Mouse (Mus musculus): Measurements from ENCODE around the gene Rab8b. TPM values are rescaled to one million over a fixed set of nuclear protein-coding genes. Genes with fewer than 3 reads are reported as not detected.
A peak's percentile ranks its signal among the peaks of the same experiment; 100 is the strongest.

Rab8b gene
- polyA plus RNA-seq (2015; fragmentation: Nextera tagmentation; extraction: Ambion mirVana), result 24.8 and 25.0 TPM in 2 replicates

GRCm38 (mm10) chr9:66919382-66919971 lies at the start of gene Rab8b:
Rab8b (minus strand) TSS chr9:66919687.
- Histone ChIP-seq H3K27ac (peak within 1 kb of the TSS; percentile 89), H3K27me3 (replicated peaks) (no peaks in the 10 kb centered on the region), H3K4me3 (replicated peaks) (peak within 1 kb of the TSS; percentile 89), H3K4me2 (peak within 1 kb of the TSS; percentile 76), H3K9ac (peak within 1 kb of the TSS; percentile 77), H3K36me3 (no peaks in the 10 kb centered on the region), H3K4me1 (peaks cover 23% of the 10 kb centered on the region), H3K9me3 (no peaks in the 10 kb centered on the region)
- under 1% methylated on average over 48 of the region's 49 CpGs for WGBS
- peak; percentile 98 for ATAC-seq (ENCODE audit: insufficient read depth, low FRiP score, low read depth)

GRCm38 (mm10) chr9:66967492-66967891 lies 48.0 kb upstream of the Rab8b start:
- Histone ChIP-seq H3K4me2 (no peak overlapping the region), H3K27me3 (replicated peaks) (no peaks in the 10 kb centered on the region), H3K9ac (no peak overlapping the region), H3K4me1 (no peaks in the 10 kb centered on the region), H3K4me3 (replicated peaks) (no peak overlapping the region), H3K36me3 (0 out of 2 replicates have a peak, but pooled peaks cover 10% of the 10 kb centered on the region), H3K27ac (no peak overlapping the region), H3K9me3 (no peaks in the 10 kb centered on the region)
- no peak for ATAC-seq (ENCODE audit: insufficient read depth, low FRiP score, low read depth)
- 53% methylated on average over 8 of the region's 8 CpGs for WGBS

DNA sequence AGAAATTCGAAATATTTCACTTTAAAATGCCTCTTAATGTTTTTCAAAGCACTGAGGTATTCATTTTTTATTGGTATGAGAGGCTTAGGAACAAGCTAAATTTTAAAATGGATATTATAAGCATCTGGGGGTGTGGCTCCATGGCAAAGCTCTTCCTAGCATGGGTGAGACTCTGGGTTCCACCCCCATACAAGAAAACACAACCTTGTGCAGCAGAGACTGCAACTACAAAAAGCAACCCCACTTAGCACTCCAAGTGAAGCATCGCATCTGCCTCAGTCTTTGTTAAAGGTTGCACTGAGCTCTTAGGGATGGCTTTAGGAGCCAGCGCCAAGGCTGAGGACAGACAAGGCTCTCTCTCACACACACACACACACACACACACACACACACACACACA lies 42.0 kb upstream of the Rab8b start:
- no peak for ATAC-seq (ENCODE audit: insufficient read depth, low FRiP score, low read depth)
- H3K9ac ChIP-seq, result no peak overlapping the region
- no peaks in the 10 kb centered on the region for H3K9me3 ChIP-seq
- no peaks in the 10 kb centered on the region for H3K36me3 ChIP-seq
- H3K27ac ChIP-seq, result no peak overlapping the region
- H3K27me3 ChIP-seq (replicated peaks), result no peaks in the 10 kb centered on the region
- no peak overlapping the region for H3K4me2 ChIP-seq
- no peaks in the 10 kb centered on the region for H3K4me1 ChIP-seq
- 67% methylated on average over 3 of the region's 3 CpGs for WGBS
- H3K4me3 ChIP-seq (replicated peaks), result no peak overlapping the region

DNA sequence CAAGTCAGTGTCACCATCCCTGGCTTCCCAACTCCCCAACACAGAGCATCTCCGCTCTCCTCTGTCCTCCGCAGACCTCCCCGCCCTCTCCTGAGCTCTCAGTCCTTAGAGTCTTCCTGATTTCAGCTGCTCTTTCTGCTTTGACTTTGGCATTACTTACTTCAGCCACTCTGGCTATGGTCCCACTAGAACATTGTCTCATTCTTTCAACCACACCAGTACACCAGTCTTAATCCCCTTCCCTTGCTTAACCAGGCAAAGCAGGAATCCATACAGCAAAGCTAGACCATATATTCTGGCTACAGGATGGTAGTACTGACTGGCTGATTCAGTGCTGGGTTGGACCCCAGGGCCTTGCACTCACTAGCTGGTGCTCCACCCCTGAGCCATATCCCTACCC lies 38.0 kb upstream of the Rab8b start:
- H3K27me3 ChIP-seq (replicated peaks), result no peaks in the 10 kb centered on the region
- no peaks in the 10 kb centered on the region for H3K4me1 ChIP-seq
- no peak overlapping the region for H3K9ac ChIP-seq
- H3K36me3 ChIP-seq, result no peaks in the 10 kb centered on the region
- H3K4me3 ChIP-seq (replicated peaks), result no peak overlapping the region
- WGBS, result 82% methylated on average over 3 of the region's 3 CpGs
- no peak overlapping the region for H3K27ac ChIP-seq
- no peak for ATAC-seq (ENCODE audit: insufficient read depth, low FRiP score, low read depth)
- no peaks in the 10 kb centered on the region for H3K9me3 ChIP-seq
- H3K4me2 ChIP-seq, result no peak overlapping the region

DNA sequence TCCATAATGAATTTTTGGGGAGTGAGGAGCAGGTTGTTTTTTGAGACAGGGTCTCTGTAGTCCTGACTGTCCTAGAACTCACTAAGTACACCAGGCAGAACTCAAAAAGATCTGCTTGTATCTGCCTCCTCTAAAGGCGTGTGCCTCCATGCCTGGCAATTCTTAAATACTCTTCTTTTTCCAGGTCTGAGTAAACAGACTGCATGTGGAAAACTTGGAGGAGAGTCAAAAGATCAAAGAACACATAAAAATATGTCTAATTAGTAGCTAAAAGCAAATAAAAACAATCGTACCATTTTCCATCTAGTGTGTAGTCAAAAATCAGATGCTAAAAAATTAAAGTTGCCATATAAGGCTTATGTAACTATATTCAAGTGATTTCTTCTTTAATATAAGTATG lies 33.4 kb upstream of the Rab8b start:
- Histone ChIP-seq H3K27me3 (replicated peaks) (no peaks in the 10 kb centered on the region), H3K9ac (no peak overlapping the region), H3K4me3 (replicated peaks) (no peak overlapping the region), H3K36me3 (no peaks in the 10 kb centered on the region), H3K27ac (no peak overlapping the region), H3K4me1 (no peaks in the 10 kb centered on the region), H3K9me3 (no peaks in the 10 kb centered on the region), H3K4me2 (no peak overlapping the region)
- no peak for ATAC-seq (ENCODE audit: insufficient read depth, low FRiP score, low read depth)
- WGBS, result 77% methylated on average over 2 of the region's 2 CpGs

GRCm38 (mm10) chr9:66952321-66952720 lies 32.8 kb upstream of the Rab8b start:
- no peak overlapping the region for H3K4me3 ChIP-seq (replicated peaks)
- WGBS, result 78% methylated on average over 8 of the region's 8 CpGs
- no peak overlapping the region for H3K4me2 ChIP-seq
- H3K36me3 ChIP-seq, result no peaks in the 10 kb centered on the region
- H3K27me3 ChIP-seq (replicated peaks), result no peaks in the 10 kb centered on the region
- H3K9ac ChIP-seq, result no peak overlapping the region
- H3K9me3 ChIP-seq, result no peaks in the 10 kb centered on the region
- no peaks in the 10 kb centered on the region for H3K4me1 ChIP-seq
- ATAC-seq (ENCODE audit: insufficient read depth, low FRiP score, low read depth), result no peak
- no peak overlapping the region for H3K27ac ChIP-seq

- ATAC-seq (ENCODE audit: insufficient read depth, low FRiP score, low read depth), result no peak
- no peaks in the 10 kb centered on the region for H3K9me3 ChIP-seq
- no peak overlapping the region for H3K4me2 ChIP-seq
- WGBS, result 95% methylated on average over 2 of the region's 2 CpGs
- H3K36me3 ChIP-seq, result no peaks in the 10 kb centered on the region
- H3K4me1 ChIP-seq, result no peaks in the 10 kb centered on the region
- H3K27ac ChIP-seq, result no peak overlapping the region
- H3K9ac ChIP-seq, result no peak overlapping the region
- no peak overlapping the region for H3K4me3 ChIP-seq (replicated peaks)
- no peaks in the 10 kb centered on the region for H3K27me3 ChIP-seq (replicated peaks)
Observed at GRCm38 (mm10) chr9:66948536-66948935, 29.0 kb upstream of the Rab8b start.

DNA sequence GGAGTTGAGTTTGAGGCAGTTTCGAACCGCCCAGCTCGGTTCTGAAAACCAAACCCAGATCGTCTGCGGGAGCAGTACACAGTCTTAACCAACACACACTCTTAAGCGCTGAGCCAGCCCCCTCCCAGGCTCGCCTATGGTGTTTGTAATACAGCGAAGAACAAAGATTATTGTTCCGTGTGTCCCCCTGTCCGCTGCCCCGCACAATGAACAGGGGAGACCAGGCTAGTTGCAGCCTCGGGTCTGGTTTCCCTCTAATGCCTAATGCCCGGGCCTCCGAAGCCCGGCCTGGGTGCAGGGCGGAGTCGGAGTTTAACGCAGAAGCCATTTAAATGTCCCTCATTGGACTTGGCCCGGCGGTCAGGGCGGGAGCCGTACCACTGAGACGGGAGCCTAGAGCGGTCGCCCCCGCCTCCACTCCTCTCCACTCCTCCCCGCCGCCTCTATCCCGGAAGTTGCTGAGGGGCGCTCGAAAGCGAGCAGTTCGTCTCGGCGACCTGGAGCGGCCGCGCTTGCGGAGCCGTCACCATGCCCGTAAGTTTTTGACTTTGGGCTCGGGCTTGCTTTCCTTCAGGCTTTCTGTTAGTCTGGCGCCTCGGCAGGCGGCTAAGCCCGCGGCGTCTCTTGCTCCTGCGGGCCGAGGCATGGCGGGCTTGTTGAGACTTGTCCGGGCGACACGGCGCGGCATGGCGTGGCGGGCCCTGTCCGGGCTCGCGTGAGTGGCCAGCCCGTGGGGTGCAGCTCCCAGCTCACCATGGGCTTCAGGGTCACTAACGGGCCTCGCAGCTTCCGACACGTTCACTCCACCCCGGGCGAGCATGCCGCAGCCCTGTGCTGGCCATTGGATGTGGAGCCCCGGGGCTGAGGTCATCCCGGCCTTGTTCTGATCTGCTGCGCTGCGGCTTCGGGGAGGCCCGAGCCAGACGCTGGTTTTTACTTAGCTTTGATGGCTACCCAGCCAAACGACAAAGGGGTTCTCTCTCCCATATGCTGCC lies 26.5 kb upstream of the Rab8b start, which contains the start of gene Rps27l:
TSS of gene Rps27l (plus strand) at position 440 of the 995 bp plus-strand sequence.
- under 1% methylated on average over 77 of the region's 77 CpGs for WGBS
- Histone ChIP-seq H3K4me3 (replicated peaks) (peak within 1 kb of the TSS; percentile 95), H3K36me3 (no peaks in the 10 kb centered on the region), H3K27ac (peak within 1 kb of the TSS; percentile 96), H3K9me3 (no peaks in the 10 kb centered on the region), H3K4me2 (peak within 1 kb of the TSS; percentile 55), H3K4me1 (no peaks in the 10 kb centered on the region), H3K27me3 (replicated peaks) (no peaks in the 10 kb centered on the region), H3K9ac (peak within 1 kb of the TSS; percentile 91)
- ATAC-seq (ENCODE audit: insufficient read depth, low FRiP score, low read depth), result peak; percentile 99

DNA sequence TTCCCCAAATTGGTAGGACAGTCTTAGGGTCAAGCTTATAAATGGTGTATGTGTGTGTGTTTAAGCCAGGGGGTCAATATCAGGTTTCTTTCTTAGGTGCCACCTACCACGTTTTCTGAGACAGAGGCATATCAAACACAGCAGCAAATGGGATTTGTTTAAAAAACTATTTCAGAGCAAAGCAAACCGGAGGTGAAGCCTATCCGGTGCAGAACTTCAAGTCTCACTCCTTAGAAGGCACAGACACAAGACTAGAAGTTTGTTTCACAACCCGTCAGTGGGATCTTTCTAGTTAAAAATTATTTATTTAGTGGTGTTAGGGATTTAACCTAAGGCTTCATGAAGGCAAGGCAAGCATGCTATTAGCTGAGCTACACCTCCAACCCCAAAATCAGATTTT lies 25.7 kb upstream of the Rab8b start:
- Histone ChIP-seq H3K4me1 (no peaks in the 10 kb centered on the region), H3K4me3 (replicated peaks) (peak overlapping the region; percentile 95), H3K27ac (peak overlapping the region; percentile 96), H3K9me3 (no peaks in the 10 kb centered on the region), H3K36me3 (no peaks in the 10 kb centered on the region), H3K4me2 (peak overlapping the region; percentile 55), H3K9ac (peak overlapping the region; percentile 91; the same call in 1 of the 2 replicates), H3K27me3 (replicated peaks) (no peaks in the 10 kb centered on the region)
- 10% methylated on average over 4 of the region's 4 CpGs for WGBS
- ATAC-seq (ENCODE audit: insufficient read depth, low FRiP score, low read depth), result no peak

DNA sequence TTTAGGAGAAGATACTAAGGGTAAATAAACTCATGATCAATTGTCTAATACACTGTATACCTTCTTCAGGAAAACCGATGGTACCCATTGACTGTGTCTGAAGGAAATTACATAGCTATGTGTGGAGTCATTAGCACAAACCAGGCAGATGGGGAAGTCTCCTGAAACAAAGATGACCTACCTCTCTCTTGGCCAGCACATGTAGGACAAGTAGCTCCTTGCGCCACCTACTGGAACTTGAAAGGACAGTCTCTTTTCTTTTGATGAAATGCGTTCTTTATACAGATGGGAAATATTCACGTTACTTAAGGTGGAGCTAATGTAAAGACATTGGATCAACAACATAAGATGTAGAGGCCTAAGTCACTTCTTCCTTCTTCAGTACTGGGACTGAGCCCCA lies 19.3 kb upstream of the Rab8b start:
- Histone ChIP-seq H3K27ac (no peak overlapping the region), H3K9ac (no peak overlapping the region)
- WGBS, result 9% methylated on average over 4 of the region's 4 CpGs

DNA sequence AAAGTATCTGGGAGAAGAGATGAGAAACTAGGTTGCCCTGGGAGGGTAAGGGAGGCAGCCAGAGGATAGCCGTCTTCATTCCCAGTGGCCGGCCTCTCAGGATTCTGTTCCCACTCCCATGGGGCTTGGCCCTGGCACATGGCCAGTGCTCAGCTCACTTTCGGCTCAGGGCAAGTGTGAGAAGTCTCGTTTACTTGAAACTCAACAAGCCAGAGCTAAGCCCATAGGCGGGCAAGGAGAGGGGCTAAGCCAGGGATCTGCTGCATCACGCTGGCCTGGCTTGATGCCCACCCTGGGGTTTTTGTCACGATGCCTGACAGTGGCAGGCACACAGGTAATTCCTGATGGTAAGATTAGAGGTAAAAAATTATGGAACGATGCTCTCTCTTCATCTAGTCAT lies 18.0 kb upstream of the Rab8b start:
- H3K4me1 ChIP-seq, result peaks cover 4% of the 10 kb centered on the region
- H3K27ac ChIP-seq, result no peak overlapping the region
- no peak for ATAC-seq (ENCODE audit: insufficient read depth, low FRiP score, low read depth)
- no peaks in the 10 kb centered on the region for H3K27me3 ChIP-seq (replicated peaks)
- H3K9me3 ChIP-seq, result no peaks in the 10 kb centered on the region
- H3K4me2 ChIP-seq, result no peak overlapping the region
- H3K4me3 ChIP-seq (replicated peaks), result no peak overlapping the region
- 45% methylated on average over 8 of the region's 8 CpGs for WGBS
- no peak overlapping the region for H3K9ac ChIP-seq
- no peaks in the 10 kb centered on the region for H3K36me3 ChIP-seq

More for the DNA sequence above, 19.3 kb upstream of the Rab8b start:
- Histone ChIP-seq H3K4me3 (replicated peaks) (no peak overlapping the region), H3K4me1 (peaks cover 4% of the 10 kb centered on the region), H3K9me3 (no peaks in the 10 kb centered on the region), H3K36me3 (no peaks in the 10 kb centered on the region), H3K4me2 (no peak overlapping the region), H3K27me3 (replicated peaks) (no peaks in the 10 kb centered on the region)
- no peak for ATAC-seq (ENCODE audit: insufficient read depth, low FRiP score, low read depth)

Data from stomach, embryonic 15.5 days (tissue).